Mouse (Mus musculus) olfactory bulb, adult 2 months (tissue): ENCODE measurements around the gene Ston1. TPM values are rescaled to one million over a fixed set of nuclear protein-coding genes. Genes with fewer than 3 reads are reported as not detected.

Source experiments
- H3K27ac ChIP-seq: fragments of 200-500 bp; 2 replicates; pipeline ENCODE4 v1.5.1; 2012; ENCODE audit warnings: low read depth, low read length; ENCODE audit not compliant: insufficient read depth
- H3K4me1 ChIP-seq: fragments of 200-500 bp; 2 replicates; pipeline ENCODE4 v1.6.1; 2012; ENCODE audit warnings: low read length; ENCODE audit not compliant: control insufficient read depth, insufficient read depth
- H3K4me3 ChIP-seq: fragments of 200-500 bp; 2 replicates; pipeline ENCODE4 v1.5.1; 2012; ENCODE audit warnings: mild to moderate bottlenecking, low read depth, low read length, moderate library complexity; ENCODE audit not compliant: insufficient read depth
- CTCF ChIP-seq: fragments of 200-500 bp; IDR thresholded peaks from 2 replicates; pipeline ENCODE4 v1.5.1; 2012; ENCODE audit warnings: low read depth, mild to moderate bottlenecking, low read length, moderate library complexity; ENCODE audit not compliant: insufficient read depth
- POLR2A ChIP-seq: fragments of 200-500 bp; IDR thresholded peaks from 2 replicates; pipeline ENCODE4 v1.6.1; 2012; ENCODE audit warnings: mild to moderate bottlenecking, low read depth, low read length, moderate library complexity; ENCODE audit not compliant: insufficient read depth
- WGBS: fragments of 180-500 bp; shearing (Covaris S2); methylation state at CpG from one replicate; pipeline ENCODE4 v1.1.7; 2018; 5-methylcytosine and 5-hydroxymethylcytosine counted together
- polyA plus RNA-seq: library from polyadenylated mRNA; stranded (reverse); fragments of >200 nt; gene quantifications from 2 replicates; pipeline ENCODE4 v1.2.4, GENCODE M21; 2012; ENCODE audit warnings: low replicate concordance; ENCODE audit not compliant: missing spikeins, insufficient read depth, insufficient read length

The Ston1 gene
- polyA plus RNA-seq, result not detected in 2 replicates

GRCm38 (mm10) chr17:88597222-88598055, at the start of gene Ston1:
Gene Ston1 (plus strand): TSS chr17:88597684.
- H3K4me1 ChIP-seq, result peaks cover 9% of the 10 kb centered on the region
- 2% methylated on average over 39 of the region's 41 CpGs for WGBS

GRCm38 (mm10) chr17:88549411-88550191, 47.9 kb upstream of the Ston1 start:
- TF ChIP-seq CTCF, result no peak
- no peak for TF ChIP-seq POLR2A
- 90% methylated on average over 24 of the region's 24 CpGs for WGBS
- peaks cover 17% of the 10 kb centered on the region for H3K4me1 ChIP-seq
- no peak overlapping the region for H3K27ac ChIP-seq
- no peak overlapping the region for H3K4me3 ChIP-seq

More at GRCm38 (mm10) chr17:88597222-88598055, at the start of gene Ston1:
- H3K4me3 ChIP-seq, result peak within 1 kb of the TSS; percentile 48
- H3K27ac ChIP-seq, result no peak within 1 kb of the TSS
- TF ChIP-seq CTCF, result no peak; the same call in 1 of the 2 replicates
- no peak for TF ChIP-seq POLR2A

GRCm38 (mm10) chr17:88550351-88550750, 47.1 kb upstream of the Ston1 start:
- no peak overlapping the region for H3K27ac ChIP-seq
- peaks cover 17% of the 10 kb centered on the region for H3K4me1 ChIP-seq
- H3K4me3 ChIP-seq, result no peak overlapping the region
- 67% methylated on average over 5 of the region's 5 CpGs for WGBS
- no peak for TF ChIP-seq CTCF
- TF ChIP-seq POLR2A, result no peak

GRCm38 (mm10) chr17:88550981-88551940, 46.2 kb upstream of the Ston1 start:
- Histone ChIP-seq H3K4me1 (peaks cover 17% of the 10 kb centered on the region), H3K27ac (no peak overlapping the region; the same call in 1 of the 2 replicates), H3K4me3 (no peak overlapping the region)
- TF ChIP-seq CTCF (no peak), POLR2A (no peak)
- WGBS, result 51% methylated on average over 10 of the region's 10 CpGs

- 32% methylated on average over 6 of the region's 6 CpGs for WGBS
- peak overlapping the region; percentile 41; the same call in 1 of the 2 replicates for H3K27ac ChIP-seq
Observed at GRCm38 (mm10) chr17:88552556-88552955, 44.9 kb upstream of the Ston1 start.

GRCm38 (mm10) chr17:88553001-88553449, 44.5 kb upstream of the Ston1 start:
- peaks cover 17% of the 10 kb centered on the region for H3K4me1 ChIP-seq
- H3K27ac ChIP-seq, result no peak overlapping the region; the same call in 1 of the 2 replicates
- H3K4me3 ChIP-seq, result no peak overlapping the region
- 64% methylated on average over 8 of the region's 8 CpGs for WGBS
- no peak for TF ChIP-seq CTCF
- no peak for TF ChIP-seq POLR2A

More at GRCm38 (mm10) chr17:88552556-88552955, 44.9 kb upstream of the Ston1 start:
- no peak overlapping the region for H3K4me3 ChIP-seq
- H3K4me1 ChIP-seq, result peaks cover 17% of the 10 kb centered on the region
- TF ChIP-seq POLR2A (no peak), CTCF (no peak)

- no peak overlapping the region; the same call in 1 of the 2 replicates for H3K27ac ChIP-seq
Observed at GRCm38 (mm10) chr17:88553473-88554087, 43.9 kb upstream of the Ston1 start.

More at GRCm38 (mm10) chr17:88553473-88554087, 43.9 kb upstream of the Ston1 start:
- peaks cover 19% of the 10 kb centered on the region for H3K4me1 ChIP-seq
- no peak overlapping the region for H3K4me3 ChIP-seq
- TF ChIP-seq CTCF (no peak), POLR2A (no peak)
- 95% methylated on average over 11 of the region's 11 CpGs for WGBS
